Mouse (Mus musculus) kidney, postnatal 0 days (tissue): ENCODE results near the gene Clip2. TPM values are rescaled to one million over a fixed set of nuclear protein-coding genes. Genes with fewer than 3 reads are reported as not detected.

Source experiments
- ATAC-seq: fragments of 200-750 bp; cut with Nextera tagmentation; replicated peaks from 2 replicates; pipeline ENCODE4 v1.8.0; 2017; ENCODE audit warnings: low read depth, moderate number of reproducible peaks, moderate TSS enrichment, moderate library complexity; ENCODE audit not compliant: low FRiP score
- DNase-seq: peaks from one replicate; pipeline ENCODE4 v3.0.0-alpha.2; 2016; ENCODE audit warnings: low spot score
- H3K27ac ChIP-seq: fragments of 300-500 bp; sonication (generic); 2 replicates; pipeline ENCODE4 v1.5.1; 2014; ENCODE audit warnings: mild to moderate bottlenecking
- H3K27me3 ChIP-seq: fragments of 300-500 bp; sonication (generic); 2 replicates; pipeline ENCODE4 v1.6.1; 2014; ENCODE audit warnings: low read length, mixed read lengths; ENCODE audit not compliant: insufficient read depth
- H3K36me3 ChIP-seq: fragments of 300-500 bp; sonication (generic); 2 replicates; pipeline ENCODE4 v1.6.1; 2014; ENCODE audit warnings: low read length, mixed read lengths; ENCODE audit not compliant: insufficient read depth
- H3K4me1 ChIP-seq: fragments of 300-500 bp; sonication (generic); replicated peaks from 2 replicates; pipeline ENCODE4 v1.6.1; 2014; ENCODE audit warnings: antibody characterized with exemption, low read length, mixed read lengths; ENCODE audit not compliant: insufficient read depth
- H3K4me2 ChIP-seq: fragments of 300-500 bp; sonication (generic); 2 replicates; pipeline ENCODE4 v1.6.1; 2014; ENCODE audit warnings: mild to moderate bottlenecking, low read length, moderate library complexity, mixed read lengths
- H3K4me3 ChIP-seq: fragments of 300-500 bp; sonication (generic); replicated peaks from 2 replicates; pipeline ENCODE4 v1.5.1; 2014; ENCODE audit warnings: low read depth, low read length
- H3K9ac ChIP-seq: fragments of 300-500 bp; sonication (generic); 2 replicates; pipeline ENCODE4 v1.6.1; 2014; ENCODE audit warnings: low read depth, low read length
- H3K9me3 ChIP-seq: fragments of 300-500 bp; sonication (generic); replicated peaks from 2 replicates; pipeline ENCODE4 v1.6.1; 2016; ENCODE audit warnings: low read length, inconsistent platforms, mixed read lengths
- CTCF ChIP-seq: IDR thresholded peaks from 2 replicates; pipeline ENCODE4 v1.5.1; 2016; ENCODE audit warnings: antibody characterized with exemption, low read depth, mild to moderate bottlenecking, moderate library complexity
- WGBS: fragments of 180-500 bp; shearing (Covaris S2); extraction: QIAGEN DNeasy Blood & Tissue Kit; methylation state at CpG from one replicate; pipeline ENCODE4 v1.1.7; 2014; 5-methylcytosine and 5-hydroxymethylcytosine counted together
- polyA plus RNA-seq: library from polyadenylated mRNA; unstranded; fragments of >200 nt; fragmentation: Nextera tagmentation; extraction: Ambion mirVana; gene quantifications from 2 replicates; pipeline ENCODE4 v1.2.1, GENCODE M21; 2015

Clip2 gene
- polyA plus RNA-seq, 1 experiment from 2014 or later = 3.3 TPM

DNA sequence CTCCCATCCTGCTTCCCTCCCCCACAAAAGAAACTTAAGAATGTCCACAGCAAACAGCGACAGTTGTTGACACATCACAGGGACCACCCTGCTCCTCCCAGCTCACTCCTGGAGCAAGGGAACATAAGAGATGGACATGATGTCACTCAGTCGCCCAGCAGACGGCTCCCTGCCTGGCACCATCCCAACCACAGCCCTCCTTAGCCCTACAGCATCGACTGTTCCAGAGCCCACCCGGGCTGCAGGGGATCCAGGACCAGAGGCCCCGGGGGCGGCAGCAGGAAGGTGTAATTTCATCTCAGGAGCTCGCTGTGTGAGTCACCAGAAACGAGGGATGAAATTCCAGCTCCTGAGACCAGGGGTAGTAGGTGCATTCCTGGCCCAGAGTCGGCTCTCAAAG is 106.3 kb downstream of the Clip2 start:
- ATAC-seq = peak; percentile 84
- Histone ChIP-seq H3K9ac (no peak overlapping the region), H3K4me2 (no peak overlapping the region)

GRCm38 (mm10) chr5:134445208-134445831 is 106.9 kb downstream of the Clip2 start:
- no peaks in the 10 kb centered on the region for H3K27me3 ChIP-seq
- ATAC-seq (0 out of 2 replicates have a peak, but pooled peaks have one; percentile 12), DNase-seq (no peak)
- peaks cover 14% of the 10 kb centered on the region for H3K4me1 ChIP-seq
- no peaks in the 10 kb centered on the region for H3K9me3 ChIP-seq
- WGBS = 29% methylated on average over 10 of the region's 10 CpGs
- no peak for TF ChIP-seq CTCF
- peak overlapping the region; percentile 66 for H3K27ac ChIP-seq
- peaks cover 4% of the 10 kb centered on the region; the same call in 1 of the 2 replicates for H3K36me3 ChIP-seq
- H3K4me3 ChIP-seq = no peak overlapping the region
- no peak overlapping the region for H3K9ac ChIP-seq
- no peak overlapping the region for H3K4me2 ChIP-seq

More for the DNA sequence above, 106.3 kb downstream of the Clip2 start:
- H3K27me3 ChIP-seq = no peaks in the 10 kb centered on the region
- H3K9me3 ChIP-seq = no peaks in the 10 kb centered on the region
- H3K4me3 ChIP-seq = no peak overlapping the region
- TF ChIP-seq CTCF = no peak
- H3K27ac ChIP-seq = peak overlapping the region; percentile 66; the same call in 1 of the 2 replicates
- WGBS = 13% methylated on average over 10 of the region's 10 CpGs
- peak; percentile 89 for DNase-seq
- peaks cover 4% of the 10 kb centered on the region; the same call in 1 of the 2 replicates for H3K36me3 ChIP-seq
- H3K4me1 ChIP-seq = peaks cover 14% of the 10 kb centered on the region

DNA sequence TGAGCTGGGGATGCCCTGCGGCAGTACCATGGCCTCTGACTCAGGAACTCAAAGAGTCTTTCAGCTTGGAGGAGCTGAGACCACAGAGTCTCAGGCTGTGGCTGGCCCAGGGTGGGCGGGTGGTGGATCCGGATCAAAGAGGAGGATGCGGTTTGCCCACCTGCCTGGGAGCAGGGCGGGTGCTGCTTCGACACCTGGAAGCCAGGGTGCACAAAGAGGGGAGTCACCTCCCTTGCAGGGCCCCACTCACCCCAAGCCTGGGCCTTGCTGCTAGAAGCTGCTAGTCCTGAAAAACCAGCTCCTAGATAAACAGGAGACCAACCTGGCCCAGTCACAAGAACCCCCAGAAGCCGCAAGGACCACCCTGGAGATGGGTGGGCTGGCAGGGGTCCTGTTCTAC is 107.8 kb downstream of the Clip2 start:
- DNase-seq (no peak), ATAC-seq (no peak)
- H3K9me3 ChIP-seq = no peaks in the 10 kb centered on the region
- H3K27me3 ChIP-seq = no peaks in the 10 kb centered on the region
- no peak for TF ChIP-seq CTCF
- 0 out of 2 replicates have a peak overlapping the region, but pooled peaks have one; percentile 21 for H3K27ac ChIP-seq
- peaks cover 4% of the 10 kb centered on the region; the same call in 1 of the 2 replicates for H3K36me3 ChIP-seq
- H3K4me2 ChIP-seq = no peak overlapping the region
- H3K4me3 ChIP-seq = no peak overlapping the region
- WGBS = 86% methylated on average over 7 of the region's 7 CpGs
- H3K4me1 ChIP-seq = peaks cover 14% of the 10 kb centered on the region
- no peak overlapping the region for H3K9ac ChIP-seq

- no peak for ATAC-seq
- WGBS = 67% methylated on average over 3 of the region's 3 CpGs
- H3K9me3 ChIP-seq = no peaks in the 10 kb centered on the region
- H3K4me1 ChIP-seq = peaks cover 19% of the 10 kb centered on the region
- no peak overlapping the region for H3K4me2 ChIP-seq
- no peak for DNase-seq
- no peaks in the 10 kb centered on the region for H3K36me3 ChIP-seq
- no peak overlapping the region for H3K4me3 ChIP-seq
- no peak overlapping the region for H3K27ac ChIP-seq
- TF ChIP-seq CTCF = no peak
- H3K9ac ChIP-seq = no peak overlapping the region
- H3K27me3 ChIP-seq = no peaks in the 10 kb centered on the region
These were observed 110.2 kb downstream of the Clip2 start for GRCm38 (mm10) chr5:134442066-134442465.

- H3K4me3 ChIP-seq = no peak overlapping the region
- DNase-seq (no peak), ATAC-seq (no peak)
- no peak overlapping the region for H3K9ac ChIP-seq
- no peaks in the 10 kb centered on the region for H3K9me3 ChIP-seq
- H3K4me1 ChIP-seq = peaks cover 17% of the 10 kb centered on the region
- TF ChIP-seq CTCF = no peak
- no peak overlapping the region for H3K27ac ChIP-seq
- WGBS = 40% methylated on average over 3 of the region's 3 CpGs
- no peaks in the 10 kb centered on the region for H3K36me3 ChIP-seq
- no peak overlapping the region for H3K4me2 ChIP-seq
- H3K27me3 ChIP-seq = no peaks in the 10 kb centered on the region
These were observed 111.1 kb downstream of the Clip2 start for GRCm38 (mm10) chr5:134441105-134441504.

DNA sequence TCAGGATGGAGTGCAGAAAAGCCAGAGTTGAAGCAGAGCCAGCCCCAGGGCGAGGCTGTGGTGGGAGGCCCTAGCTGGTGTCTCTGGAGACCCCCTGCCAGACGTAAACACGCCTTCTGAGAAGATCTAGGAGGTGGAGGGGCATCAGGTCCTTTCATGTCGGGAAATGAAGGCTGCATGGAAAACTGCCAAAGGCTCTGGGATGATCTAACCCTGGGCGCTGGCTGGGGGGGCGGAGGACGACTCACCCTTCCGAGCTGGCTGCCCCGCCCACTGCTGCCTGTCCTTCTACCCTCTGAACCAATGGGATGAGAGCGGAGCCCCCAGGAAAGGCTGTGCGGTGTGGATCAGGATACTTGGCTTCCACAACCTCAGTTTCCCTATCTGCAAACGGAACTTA is 112.1 kb downstream of the Clip2 start:
- Histone ChIP-seq H3K4me1 (peaks cover 7% of the 10 kb centered on the region), H3K36me3 (no peaks in the 10 kb centered on the region), H3K9ac (no peak overlapping the region), H3K27me3 (no peaks in the 10 kb centered on the region), H3K27ac (no peak overlapping the region), H3K4me3 (no peak overlapping the region), H3K4me2 (no peak overlapping the region), H3K9me3 (no peaks in the 10 kb centered on the region)
- WGBS = 65% methylated on average over 12 of the region's 12 CpGs
- peak; percentile 13 for DNase-seq
- no peak for TF ChIP-seq CTCF
- no peak for ATAC-seq
